Mouse (Mus musculus) mesoderm, embryonic 11.5 days (tissue): ENCODE data around the gene Rtkn.

Experiments
- DNase-seq: peaks from one replicate; pipeline ENCODE4 v3.0.0-alpha.2; 2012; ENCODE audit warnings: low read depth, low spot score

Gene Rtkn

DNA sequence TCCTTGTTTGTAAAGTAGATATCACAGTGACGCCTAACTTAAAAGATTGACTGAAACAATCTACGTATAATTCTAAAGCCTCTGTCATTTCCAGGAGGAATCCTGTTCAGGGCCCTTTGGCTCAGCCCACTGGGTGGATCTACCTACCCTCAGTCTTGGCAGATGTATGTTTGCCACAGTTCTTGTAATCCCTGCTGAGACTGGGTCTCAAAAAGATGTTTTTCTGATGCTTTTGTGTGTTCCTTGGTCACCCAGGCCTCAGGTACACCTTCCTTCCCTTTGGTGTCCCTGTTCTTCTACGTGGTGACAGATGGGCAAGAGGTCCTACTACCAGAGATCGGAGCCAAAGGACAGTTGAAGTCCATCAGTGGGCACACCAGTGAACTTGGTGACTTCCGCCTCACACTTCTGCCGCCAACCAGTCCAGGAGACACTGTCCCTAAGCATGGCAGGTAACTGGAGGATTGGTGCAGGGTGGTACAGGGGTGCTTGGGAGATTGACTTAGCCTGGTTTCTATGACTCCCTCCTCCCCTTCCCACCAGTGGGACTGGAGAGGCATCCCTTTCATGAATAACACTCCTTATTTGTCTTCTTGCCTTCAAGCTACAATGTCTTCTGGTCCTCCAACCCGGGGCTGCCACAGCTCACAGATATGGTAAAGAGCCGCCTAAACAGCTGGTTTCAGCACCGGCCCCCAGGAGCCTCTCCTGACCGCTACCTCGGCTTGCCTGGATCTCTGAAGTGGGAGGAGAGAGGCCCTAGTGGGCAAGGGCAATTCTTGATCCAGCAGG lies 18.7 kb upstream of the Rtkn start:
- no peak for DNase-seq

DNA sequence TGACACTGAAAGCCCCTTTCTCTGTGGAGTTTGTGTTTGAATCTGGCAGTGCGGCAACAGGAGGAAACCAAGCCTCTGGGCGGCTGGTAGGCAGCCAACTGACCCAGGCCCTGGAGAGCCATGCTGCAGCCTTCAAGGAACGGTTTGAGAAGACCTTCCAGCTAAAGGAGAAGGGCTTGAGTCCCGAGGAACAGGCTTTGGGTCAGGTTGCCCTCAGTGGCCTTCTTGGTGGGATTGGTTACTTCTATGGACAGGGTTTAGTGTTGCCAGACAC lies 18.2 kb upstream of the Rtkn start:
- DNase-seq, result no peak

DNA sequence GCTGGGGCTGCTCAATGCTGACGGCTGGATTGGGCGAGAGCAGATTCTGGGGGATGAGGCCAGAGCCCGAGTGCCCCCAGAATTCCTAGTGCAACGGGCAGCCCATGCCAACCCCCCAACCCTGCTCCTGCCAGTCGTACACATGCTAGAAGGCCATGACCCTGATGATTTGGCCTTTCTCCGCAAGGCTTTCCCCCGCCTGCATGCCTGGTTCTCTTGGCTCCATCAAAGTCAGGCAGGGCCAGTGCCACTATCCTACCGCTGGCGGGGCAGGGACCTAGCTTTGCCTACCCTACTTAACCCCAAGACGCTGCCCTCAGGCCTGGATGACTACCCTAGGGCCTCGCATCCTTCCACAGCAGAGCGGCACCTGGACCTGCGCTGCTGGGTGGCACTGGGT lies 17.6 kb upstream of the Rtkn start:
- DNase-seq, result no peak

DNA sequence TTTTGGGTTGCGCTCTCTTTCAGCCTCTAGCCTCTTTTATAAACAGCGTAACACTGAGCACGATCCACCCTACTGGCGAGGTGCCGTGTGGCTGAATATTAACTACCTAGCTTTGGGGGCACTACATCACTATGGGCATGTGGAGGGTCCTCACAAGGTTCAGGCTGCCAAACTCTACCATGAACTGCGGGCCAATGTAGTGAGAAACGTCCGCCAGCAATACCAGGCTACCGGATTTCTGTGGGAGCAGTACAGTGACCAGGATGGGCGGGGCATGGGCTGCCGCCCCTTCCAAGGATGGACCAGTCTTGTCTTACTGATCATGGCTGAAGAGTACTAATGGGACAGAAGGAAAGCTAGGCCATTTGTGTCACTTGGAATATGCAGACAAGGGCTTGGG lies 16.9 kb upstream of the Rtkn start:
- DNase-seq, result no peak

DNA sequence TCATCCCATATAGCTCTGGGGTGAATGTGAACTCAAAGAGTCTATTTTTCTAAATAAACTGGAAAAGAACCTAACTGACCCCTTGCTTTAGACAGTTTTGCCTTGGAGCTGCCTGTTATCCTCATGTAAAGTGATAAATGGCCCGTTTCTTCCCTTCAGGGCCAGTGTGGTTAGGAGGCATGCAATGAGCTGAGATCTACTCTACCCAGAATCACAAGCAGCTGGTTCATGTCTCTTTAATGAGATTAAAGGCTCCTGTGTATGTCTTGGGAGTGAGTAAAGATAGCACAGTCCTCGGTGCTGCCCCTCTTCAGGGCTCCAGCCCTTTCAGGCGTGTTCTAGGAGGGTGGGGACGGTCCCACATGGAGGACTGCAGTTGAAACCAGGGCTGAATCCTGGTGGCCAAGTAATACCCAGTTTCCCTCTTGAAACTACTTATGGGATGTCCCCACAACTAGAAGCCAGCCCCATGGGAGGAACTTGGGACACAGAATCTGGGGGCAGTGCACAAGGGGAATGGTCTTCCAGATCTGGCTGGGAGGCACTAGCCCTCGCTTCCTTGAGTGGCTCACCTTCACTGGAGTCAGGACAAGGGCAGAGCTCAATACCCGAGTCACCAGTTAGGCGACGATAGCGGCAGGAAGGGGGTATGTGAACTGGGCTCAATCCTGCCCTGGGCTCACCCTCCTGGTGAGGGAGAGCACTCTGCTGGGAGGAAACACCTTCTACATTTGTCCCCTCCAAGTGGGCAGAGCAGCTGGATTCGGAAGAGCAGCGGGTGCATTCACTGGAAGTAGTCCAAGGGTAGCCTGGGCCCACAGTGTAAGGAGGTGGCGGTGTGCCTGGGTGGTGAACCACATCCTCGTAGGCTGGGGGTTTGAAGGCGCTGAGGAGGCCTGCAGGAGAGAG lies 16.2 kb upstream of the Rtkn start:
- DNase-seq, result no peak

DNA sequence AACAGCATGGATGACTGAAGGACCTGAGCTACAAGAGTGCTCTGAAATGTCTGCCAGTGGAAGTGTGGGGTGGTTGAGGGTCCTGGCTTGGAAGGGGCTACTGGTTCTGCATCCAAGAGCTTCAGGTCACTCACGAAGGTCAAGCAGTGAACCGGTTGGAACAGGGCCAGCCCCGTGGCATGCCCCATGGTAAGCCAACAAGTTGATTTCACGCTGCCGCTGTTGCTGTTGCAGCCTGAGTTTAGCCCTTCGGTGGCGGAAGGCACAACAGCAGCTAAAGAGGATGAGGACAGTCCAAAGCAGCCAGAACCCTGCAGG lies 15.6 kb upstream of the Rtkn start:
- DNase-seq, result no peak

DNA sequence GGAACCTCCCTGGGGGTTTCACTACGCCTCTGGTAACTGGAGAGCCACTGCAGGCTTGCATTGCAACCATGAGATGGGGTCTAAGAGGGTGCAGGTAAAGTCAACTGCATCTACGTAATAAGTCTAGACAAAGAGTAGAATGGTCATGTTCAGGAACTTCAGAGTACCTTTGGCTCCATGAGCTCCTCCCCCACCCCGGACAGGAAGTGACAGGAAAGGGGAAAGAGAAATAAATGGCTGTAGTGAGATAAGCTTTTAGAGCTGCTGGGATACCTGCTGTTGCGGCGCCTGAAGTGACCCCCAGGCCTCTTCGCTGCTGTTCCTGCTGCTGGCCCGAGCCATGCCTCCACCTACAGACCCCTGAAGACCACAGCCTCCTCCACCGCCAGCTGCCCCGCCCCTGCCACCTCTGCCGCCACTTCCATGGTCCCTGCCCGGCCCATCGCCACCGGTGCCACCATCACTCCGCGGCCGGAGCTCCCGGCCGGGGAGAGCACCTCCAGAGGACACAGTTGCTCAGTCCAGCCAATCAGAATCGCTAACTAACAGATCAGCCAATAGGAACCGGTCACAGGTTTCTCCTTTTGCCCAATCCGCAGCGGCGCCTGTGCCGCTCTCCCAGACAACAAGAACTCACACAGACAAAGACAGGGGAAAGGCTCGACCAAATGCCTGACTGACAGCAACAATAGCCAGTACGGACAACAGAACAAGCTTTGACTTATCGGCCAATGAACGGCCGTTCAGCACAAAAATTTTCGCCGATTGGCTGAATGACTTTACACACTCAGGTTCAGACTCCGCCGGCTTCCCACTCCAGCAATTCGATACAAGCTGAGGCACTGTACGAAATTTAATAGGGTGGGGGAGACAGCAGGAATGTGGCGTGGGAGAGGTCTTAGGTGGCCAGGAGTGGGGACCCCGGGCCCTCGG lies 14.1 kb upstream of the Rtkn start, which contains the start of gene Wbp1:
Gene Wbp1 (minus strand): TSS at position 630 of the 933 bp plus-strand sequence.
- peak; percentile 99 for DNase-seq

DNA sequence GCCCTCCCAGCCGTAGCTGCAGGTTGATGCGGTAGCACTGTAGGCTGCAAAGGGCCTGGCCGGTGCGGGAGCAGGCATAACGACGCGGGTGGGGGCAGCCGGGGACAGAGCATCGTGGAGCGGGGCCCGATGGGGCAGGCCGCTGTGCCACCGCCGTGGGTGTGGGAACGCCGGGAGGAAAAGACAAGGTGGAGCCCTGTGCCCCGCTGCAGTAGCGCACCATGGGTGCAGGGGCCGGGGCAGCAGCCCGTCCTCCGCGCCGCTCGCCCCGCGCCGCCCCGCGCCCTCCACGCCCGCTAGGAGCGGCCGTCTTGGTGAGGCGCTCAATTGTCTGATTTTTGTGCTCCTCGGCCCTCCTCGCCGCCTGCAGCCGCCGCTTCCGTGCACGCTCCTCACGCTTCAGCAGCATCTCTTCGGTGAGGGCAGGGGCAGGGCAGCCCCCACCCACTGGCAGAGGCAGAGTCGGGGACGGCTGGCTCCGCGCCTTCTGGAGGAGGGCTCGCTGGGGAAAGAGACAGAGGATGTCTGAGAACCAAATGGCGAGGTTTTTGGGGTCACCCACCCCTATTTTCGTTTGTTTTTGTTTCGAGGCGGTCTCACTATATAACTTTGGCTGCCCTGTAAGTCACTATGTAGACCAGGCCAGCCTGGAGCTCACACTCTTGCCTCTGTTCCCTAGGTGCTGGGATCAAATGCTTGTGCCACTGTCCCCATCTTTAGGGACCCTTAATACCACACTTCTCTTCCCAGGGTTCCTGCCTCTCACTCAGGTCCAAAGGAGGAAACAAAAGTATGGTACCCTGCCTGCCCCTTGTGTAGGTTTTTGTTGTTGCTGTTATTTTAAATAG lies 13.2 kb upstream of the Rtkn start:
- DNase-seq, result no peak

DNA sequence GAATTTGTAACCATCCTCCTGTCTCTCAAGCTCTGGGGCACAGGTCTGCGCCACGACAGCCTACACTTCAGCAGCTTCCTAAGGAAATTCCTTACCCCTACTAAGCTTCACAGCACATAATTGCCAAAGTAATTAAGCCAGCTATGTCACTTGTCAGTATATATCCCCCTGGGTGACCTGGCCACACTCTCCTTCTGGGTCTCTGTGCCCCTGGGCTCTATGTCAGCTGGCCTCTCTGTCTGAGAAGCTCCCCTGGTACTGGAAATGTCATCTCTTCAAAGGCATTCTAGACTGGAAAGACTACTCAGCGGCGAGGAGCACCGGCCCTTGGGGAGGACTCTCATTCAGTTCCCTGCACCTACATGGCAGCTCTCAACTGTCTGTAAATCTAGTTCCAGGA lies 12.3 kb upstream of the Rtkn start:
- DNase-seq, result no peak

DNA sequence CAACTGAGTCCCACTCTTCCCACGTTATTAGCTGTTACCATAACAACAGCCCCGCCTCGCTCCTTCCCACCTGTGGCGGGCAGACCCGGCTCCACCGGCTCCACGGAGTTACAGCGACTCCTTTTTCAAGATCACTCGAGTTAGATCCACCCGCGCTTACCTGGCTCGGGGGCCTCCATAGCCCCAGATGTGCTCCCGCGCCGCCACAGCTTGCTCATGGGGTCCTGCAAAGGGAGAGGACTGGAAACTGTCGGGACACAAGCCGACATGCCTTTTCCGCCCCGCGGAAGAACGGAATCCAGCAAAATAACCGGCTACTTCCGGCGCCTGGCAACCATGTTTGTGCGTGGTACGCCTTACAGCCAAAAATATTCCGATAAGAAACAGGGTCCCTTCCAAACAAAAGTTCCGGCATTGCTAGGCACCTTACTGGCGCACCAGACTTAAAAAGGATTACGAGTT lies 10.4 kb upstream of the Rtkn start:
- peak; percentile 91 for DNase-seq

DNA sequence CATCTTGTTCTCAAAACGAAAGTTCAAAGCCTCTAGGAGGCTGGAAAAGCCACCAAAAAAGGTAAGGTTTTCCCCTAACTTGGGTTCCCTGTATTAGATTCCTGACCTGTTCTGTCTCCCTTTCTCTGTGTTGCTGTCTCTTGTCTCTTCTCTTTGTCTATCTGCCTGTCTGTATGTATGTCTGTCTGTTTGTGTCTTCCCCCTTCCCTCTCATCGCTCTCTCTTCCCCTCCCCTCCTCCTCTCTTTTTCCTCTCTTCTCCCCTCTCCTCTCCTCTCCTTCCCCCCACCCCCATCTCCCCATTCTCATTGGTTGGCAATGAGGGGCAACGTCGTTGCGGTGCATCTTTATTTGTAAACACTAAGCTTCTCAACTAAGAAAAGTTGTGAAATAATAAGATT lies 9.9 kb upstream of the Rtkn start, which contains the start of gene Ino80b:
Gene Ino80b (minus strand): TSS at position 101 of the 400 bp plus-strand sequence.
- no peak for DNase-seq

DNA sequence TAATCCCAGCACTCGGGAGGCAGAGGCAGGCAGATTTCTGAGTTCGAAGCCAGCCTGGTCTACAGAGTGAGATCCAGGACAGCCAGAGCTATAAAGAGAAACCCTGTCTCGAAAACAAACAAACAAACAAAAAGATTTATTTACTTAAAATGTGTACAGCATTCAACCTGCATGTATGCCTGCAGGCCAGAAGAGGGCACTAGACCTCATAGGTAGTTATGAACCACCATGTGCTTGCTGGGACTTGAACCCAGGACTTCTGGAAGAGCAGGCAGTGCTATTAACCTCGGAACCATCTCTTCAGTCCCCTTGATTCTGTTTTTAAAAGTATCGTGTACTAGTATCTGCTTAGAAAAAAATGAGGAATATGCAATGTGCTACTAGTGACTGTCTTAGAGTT lies 7.8 kb upstream of the Rtkn start:
- no peak for DNase-seq

DNA sequence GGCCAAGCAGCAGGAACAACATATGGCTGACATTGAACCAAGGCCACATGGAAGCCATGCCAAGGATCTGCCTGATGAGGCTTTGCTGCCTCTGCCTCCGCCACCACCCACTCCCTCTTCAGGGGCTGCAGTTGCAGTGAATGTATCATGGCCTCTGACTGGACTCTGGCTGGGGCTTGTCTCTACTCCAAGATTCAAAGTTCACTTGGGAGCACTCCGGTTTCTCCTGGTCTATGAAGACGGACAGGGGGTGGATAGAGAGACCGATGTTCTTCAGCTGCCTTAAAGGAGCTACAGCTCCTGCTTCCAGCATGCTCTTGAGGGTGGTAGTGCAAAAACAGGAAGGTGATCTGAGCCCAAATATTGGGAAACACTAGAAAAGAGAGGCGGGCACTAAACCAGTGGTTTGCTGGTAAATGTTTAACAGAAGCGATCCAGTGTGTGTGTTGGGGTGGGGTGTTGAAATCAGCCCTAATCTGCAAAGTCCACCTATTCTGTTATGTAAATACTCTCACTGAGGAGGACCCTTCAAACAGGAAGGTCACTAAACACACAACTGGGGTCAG lies 3.7 kb upstream of the Rtkn start:
- DNase-seq, result no peak

DNA sequence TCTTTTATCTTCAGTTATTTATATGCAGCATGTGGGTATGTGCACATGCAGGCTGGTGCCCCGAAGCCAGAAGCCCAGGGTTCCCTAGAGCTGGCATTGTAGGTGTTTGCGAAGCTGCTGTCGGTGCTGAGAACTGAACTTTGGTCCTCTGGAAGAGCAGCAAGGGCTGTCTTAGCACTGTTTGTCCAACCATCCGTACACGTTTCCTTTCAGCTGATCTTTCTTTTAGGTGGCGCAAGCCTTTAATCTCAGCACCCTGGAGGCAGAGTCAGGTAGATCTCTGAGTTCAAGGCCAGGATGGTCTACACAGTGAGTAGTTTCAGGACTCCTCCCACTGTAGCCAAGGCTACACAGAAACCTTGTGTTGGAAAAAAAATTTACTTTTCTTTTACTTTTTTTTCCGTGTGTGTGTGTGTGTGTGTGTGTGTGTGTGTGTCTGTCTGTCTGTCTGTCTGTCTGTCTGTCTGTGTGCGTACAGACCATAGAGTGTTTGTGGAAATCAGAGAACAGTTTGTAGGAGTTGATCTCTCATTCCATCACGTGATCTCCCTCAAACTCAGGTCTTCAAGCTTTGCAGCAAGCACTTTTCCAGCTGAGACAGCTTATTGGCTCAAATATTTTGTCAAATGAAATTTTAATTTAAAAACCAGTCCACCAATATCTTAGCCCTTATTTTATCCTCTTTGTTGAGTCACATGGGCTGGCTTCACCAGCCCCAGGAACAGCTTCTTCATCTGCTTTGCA lies 2.9 kb upstream of the Rtkn start:
- no peak for DNase-seq

DNA sequence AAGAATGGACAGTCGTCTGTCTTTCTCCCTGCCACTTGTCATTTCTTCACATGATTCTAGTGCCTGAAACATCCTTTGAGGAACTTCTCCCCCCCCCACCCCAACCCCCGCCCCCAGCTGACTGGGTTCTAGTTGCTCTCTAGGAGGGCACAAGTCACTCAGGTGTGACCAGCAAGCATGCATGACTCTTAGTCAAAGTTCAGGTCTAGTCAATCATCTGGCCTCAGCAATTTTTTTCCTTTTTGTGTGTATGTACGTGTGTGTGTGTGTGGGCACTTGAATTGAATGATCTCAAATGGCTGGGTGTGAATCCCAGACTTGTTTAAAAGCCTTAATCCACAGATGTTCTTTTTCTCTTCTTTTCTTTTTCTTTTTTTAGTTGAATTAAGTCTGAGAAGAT lies 1.0 kb upstream of the Rtkn start:
- no peak for DNase-seq

DNA sequence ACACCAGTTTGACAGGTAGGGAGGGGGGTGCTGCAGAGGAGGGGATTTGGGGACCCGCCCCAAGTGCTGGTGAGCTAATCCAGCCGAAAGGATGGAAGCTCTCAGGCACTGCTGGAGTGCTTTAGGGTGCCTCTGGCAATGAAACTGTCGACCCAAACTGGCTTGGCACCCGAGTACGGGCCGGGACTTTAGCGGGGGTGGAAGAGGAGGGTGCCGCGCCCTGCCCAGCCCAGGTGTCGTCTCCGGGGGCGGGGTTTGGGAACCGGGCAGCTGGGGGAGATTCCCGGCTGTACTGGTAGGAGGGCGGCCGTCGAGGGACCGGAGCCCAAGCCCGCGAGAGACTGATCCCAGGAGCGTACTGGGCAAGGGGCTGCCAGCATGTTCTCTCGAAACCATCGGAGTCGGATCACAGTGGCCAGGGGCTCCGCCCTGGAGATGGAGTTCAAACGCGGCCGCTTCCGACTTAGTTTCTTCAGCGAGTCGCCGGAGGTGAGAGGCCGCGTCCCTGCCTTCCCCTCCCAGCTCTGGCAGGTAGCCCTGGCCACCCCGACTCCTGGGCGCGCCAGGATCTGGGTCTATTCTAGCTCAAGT lies 403 bp downstream of the Rtkn start:
- DNase-seq, result no peak

DNA sequence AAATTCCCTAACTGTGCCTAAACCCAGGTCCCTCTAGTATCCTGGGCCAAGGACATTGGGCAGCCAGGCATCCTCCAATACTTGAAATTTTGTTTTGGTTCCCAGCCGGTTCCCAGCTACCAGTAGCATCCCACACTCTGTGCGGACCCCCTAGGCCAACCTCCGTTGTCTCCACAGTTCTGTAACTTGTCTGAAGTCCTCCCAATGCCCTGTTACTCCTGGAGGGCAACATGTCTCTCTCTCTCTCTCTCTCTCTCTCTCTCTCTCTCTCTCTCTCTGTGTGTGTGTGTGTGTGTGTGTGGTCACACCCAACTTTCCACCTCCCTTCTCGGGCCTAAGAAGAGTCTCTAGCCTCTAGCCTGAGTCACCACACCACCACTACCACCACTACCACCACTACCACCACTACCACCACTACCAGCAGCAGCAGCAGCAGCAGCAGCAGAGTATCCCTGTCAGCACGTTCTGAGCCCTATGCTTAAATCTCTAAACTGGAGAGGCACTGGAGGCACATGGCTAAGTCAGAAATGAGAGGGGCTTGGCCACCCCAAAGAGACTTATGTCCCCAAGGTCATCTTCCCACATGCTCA lies 1.1 kb downstream of the Rtkn start:
- DNase-seq, result no peak

DNA sequence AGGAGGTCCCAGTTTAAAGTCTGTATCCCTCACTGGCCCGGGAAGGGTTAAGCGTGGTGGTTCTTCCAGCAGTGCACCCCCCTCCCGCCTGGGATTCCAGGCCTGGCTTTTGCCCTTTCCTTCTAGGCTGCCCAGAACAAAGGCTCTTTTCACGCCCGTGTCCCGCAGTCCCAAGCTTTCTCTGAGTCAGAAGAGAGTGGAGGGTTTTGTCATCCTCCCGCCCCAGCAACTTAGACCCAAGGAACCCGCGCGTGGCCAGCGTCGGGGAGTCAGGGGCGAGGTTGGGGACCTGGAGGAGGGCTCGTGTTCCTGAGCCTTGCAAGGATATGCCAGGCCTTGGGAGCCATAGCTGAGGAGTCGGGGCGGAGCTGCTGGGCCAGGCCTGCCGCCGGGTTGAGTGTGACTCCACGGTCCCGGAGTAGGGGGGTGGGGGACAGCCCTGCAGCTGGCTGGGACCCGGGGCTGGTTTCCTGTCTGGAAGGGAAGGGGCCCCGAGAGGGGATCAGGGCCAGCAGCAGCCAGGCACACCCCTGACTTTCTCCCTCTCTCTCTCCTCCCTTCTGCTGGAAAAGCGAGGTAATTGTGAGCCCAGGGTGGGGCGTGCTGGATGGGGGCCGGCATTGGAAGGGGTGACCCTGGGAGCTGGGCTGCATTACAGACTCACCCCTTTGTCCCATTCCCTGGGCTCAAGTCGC lies 1.8 kb downstream of the Rtkn start:
- peak; percentile 91 for DNase-seq

DNA sequence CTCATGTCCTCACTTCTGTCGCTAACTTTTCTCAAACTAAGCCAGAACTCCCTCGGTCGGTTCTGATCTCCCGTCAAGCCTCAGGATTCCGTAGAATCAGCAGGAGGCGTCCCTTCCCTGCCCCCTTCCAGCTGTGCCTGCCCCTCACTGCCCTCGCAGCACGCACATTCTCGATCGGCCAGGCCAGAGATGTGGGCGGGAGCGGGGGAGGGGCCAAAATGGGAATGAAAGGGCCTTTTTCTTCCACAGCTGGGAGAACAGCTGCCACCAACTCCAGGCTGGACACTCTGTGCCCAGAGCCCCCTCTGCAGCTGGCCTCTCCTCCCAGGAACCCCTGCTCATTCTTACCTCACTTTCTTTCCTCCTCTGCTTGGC lies 2.3 kb downstream of the Rtkn start:
- peak; percentile 93 for DNase-seq
